In genomic region chr5:74017488-74017887, GRCm38 (mm10) we compare ENCODE assay signal across 12 mouse cellular contexts.
"Had no signal": no experiment of that assay in that cellular context is flagged by ENCODE, and none has a peak within 500 bp of the region (broad histone marks: within the 10 kb centered on the region; RNA-seq: fewer than 3 reads in every experiment).

No protein-coding gene starts in this region.

- H3K4me3 ChIP-seq: limb, embryonic 12.5 days; liver, embryonic 13.5 days; lung, embryonic 15.5 days; midbrain, embryonic 12.5 days; neural tube, embryonic 15.5 days had no signal

- H3K27ac ChIP-seq: limb, embryonic 12.5 days; liver, embryonic 13.5 days; lung, embryonic 15.5 days; midbrain, embryonic 12.5 days; neural tube, embryonic 15.5 days had no signal

- ATAC-seq: hindbrain, embryonic 16.5 days; inflammation-experienced regulatory T-cells, adult 6 months; liver, postnatal 0 days had no signal

- H3K9me3 ChIP-seq: neural tube, embryonic 15.5 days had no signal

- H3K4me2 ChIP-seq: limb, embryonic 12.5 days; liver, embryonic 13.5 days; lung, embryonic 15.5 days; midbrain, embryonic 12.5 days; neural tube, embryonic 15.5 days had no signal

- DNase-seq: liver; liver, embryonic 13.5 days; liver, postnatal 0 days; right cerebral cortex, adult 18-20 months; right cerebral cortex, postnatal 25 days; thymus, postnatal 4 days had no signal

- H3K9ac ChIP-seq: limb, embryonic 12.5 days; liver, embryonic 13.5 days; liver, postnatal 0 days; lung, embryonic 15.5 days; midbrain, embryonic 12.5 days; neural tube, embryonic 15.5 days had no signal

- H3K27me3 ChIP-seq: limb, embryonic 12.5 days; liver, embryonic 13.5 days; lung, embryonic 15.5 days; midbrain, embryonic 12.5 days; neural tube, embryonic 15.5 days had no signal

- H3K4me1 ChIP-seq: limb, embryonic 12.5 days; neural tube, embryonic 15.5 days had no signal
